Mouse (Mus musculus): ENCODE measurements around the gene Ryr2. TPM values are rescaled to one million over a fixed set of nuclear protein-coding genes. Genes with fewer than 3 reads are reported as not detected.

Ryr2 gene
- total RNA-seq, 1 experiment = 7.0 TPM

DNA sequence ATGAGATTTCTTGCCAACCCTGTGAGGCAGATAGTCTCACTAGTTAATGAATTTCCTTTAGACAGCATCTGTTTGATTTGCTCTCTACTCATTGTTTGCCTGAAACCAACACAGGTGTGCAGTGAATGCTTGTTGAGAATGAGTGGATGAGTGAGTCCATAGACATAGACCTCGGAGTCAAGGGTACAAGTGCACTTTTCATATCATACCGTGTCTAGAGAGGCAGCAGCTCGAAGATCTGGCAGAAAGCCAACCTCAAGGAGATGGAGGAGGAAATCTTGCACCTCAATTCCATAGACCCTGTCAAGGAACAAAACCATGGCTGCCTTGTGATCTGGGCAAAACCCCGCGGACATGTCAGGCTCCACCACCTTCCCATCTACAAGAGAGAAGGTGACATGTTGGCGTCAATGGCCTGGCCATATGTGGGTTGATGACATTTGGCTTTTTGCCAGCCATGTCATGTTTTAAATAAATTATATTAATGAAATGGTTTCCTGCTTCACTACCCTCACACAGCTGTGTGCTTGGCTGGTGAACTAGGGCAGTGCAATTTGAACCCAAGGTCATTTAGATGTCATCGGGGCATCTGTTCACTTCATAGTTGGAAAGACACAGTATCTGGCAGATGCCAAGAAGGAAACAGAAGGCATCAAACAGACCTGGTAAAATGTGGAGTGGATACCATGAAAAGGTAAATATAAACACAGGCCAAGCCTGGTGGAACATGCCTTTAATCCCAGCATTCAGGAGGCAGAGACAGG lies 396.9 kb downstream of the Ryr2 start:
- no peak for DNase-seq (ENCODE audit: low read depth, low spot score)
- H3K36me3 ChIP-seq (ENCODE audit: control insufficient read depth, insufficient read depth, low read length, poor library complexity, severe bottlenecking) = no peaks in the 10 kb centered on the region
- H3K4me3 ChIP-seq (ENCODE audit: insufficient read depth in 1 of 2, low read depth in 1 of 2, low read length in 2 of 2, poor library complexity in 1 of 2, severe bottlenecking in 1 of 2) = no peak overlapping the region

DNA sequence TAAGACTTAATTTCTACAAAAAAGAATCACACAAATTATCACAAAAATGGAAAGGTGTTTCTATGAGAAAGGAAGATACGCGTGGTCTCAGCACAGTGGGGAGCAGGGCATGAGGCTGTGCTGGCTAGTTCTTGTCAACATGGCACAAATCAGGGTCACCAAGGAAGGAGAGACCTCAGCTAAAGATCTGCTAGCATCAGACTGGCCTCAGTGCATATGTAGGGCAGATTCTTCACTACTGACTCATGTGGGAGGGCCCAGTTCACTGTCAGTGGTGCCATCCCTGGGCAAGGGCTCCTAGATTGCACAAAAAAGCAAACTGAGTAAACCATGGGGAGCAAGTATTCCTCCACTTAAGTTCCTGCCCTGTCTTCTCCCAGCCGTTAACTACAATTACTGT lies 405.0 kb downstream of the Ryr2 start:
- no peak overlapping the region for H3K27ac ChIP-seq (ENCODE audit: insufficient read depth, low read depth, low read length, poor library complexity, severe bottlenecking)
- H3K9me3 ChIP-seq (ENCODE audit: control insufficient read depth, insufficient read depth, low read depth, low read length) = no peaks in the 10 kb centered on the region
- no peaks in the 10 kb centered on the region for H3K4me1 ChIP-seq (ENCODE audit: control insufficient read depth in 2 of 2, insufficient read depth in 2 of 2, low read length in 2 of 2, poor library complexity in 1 of 2)
- H3K9ac ChIP-seq (ENCODE audit: insufficient read depth, low read depth, low read length, poor library complexity, severe bottlenecking) = no peak overlapping the region
- in situ Hi-C loops (cut with MboI; ENCODE audit: low sequenced_read_pairs in 2 of 2, unreplicated experiment in 2 of 2) = no loop called here
- no peaks in the 10 kb centered on the region for H3K36me3 ChIP-seq (ENCODE audit: control insufficient read depth, insufficient read depth, low read length, poor library complexity, severe bottlenecking)
- DNase-seq (ENCODE audit: low read depth, low spot score) = no peak
- no peak overlapping the region for H3K4me3 ChIP-seq (ENCODE audit: insufficient read depth in 1 of 2, low read depth in 1 of 2, low read length in 2 of 2, poor library complexity in 1 of 2, severe bottlenecking in 1 of 2)
- no peak for TF ChIP-seq CHD2 (IDR thresholded peaks at IDR 0.05; ENCODE audit: low read depth, low read length)
- no peak for TF ChIP-seq HCFC1 (IDR thresholded peaks at IDR 0.05; ENCODE audit: borderline replicate concordance, insufficient read depth, low read length)
- TF ChIP-seq ZNF384 (IDR thresholded peaks at IDR 0.05; ENCODE audit: low read depth, low read length) = no peak
- no peak for TF ChIP-seq MAFK (IDR thresholded peaks at IDR 0.05; ENCODE audit: insufficient read depth, low read depth, low read length)
- TF ChIP-seq ZC3H11A (IDR thresholded peaks at IDR 0.05; ENCODE audit: borderline replicate concordance, low read depth, low read length) = no peak

More for the DNA sequence above, 396.9 kb downstream of the Ryr2 start:
- H3K4me1 ChIP-seq (ENCODE audit: control insufficient read depth in 2 of 2, insufficient read depth in 2 of 2, low read length in 2 of 2, poor library complexity in 1 of 2) = no peaks in the 10 kb centered on the region
- in situ Hi-C loops (cut with MboI; ENCODE audit: low sequenced_read_pairs in 2 of 2, unreplicated experiment in 2 of 2) = no loop called here
- no peak overlapping the region for H3K27ac ChIP-seq (ENCODE audit: insufficient read depth, low read depth, low read length, poor library complexity, severe bottlenecking)
- TF ChIP-seq ZNF384 (IDR thresholded peaks at IDR 0.05; ENCODE audit: low read depth, low read length) (no peak), MAFK (IDR thresholded peaks at IDR 0.05; ENCODE audit: insufficient read depth, low read depth, low read length) (no peak), ZC3H11A (IDR thresholded peaks at IDR 0.05; ENCODE audit: borderline replicate concordance, low read depth, low read length) (no peak), HCFC1 (IDR thresholded peaks at IDR 0.05; ENCODE audit: borderline replicate concordance, insufficient read depth, low read length) (no peak), CHD2 (IDR thresholded peaks at IDR 0.05; ENCODE audit: low read depth, low read length) (no peak)
- H3K9me3 ChIP-seq (ENCODE audit: control insufficient read depth, insufficient read depth, low read depth, low read length) = no peaks in the 10 kb centered on the region
- no peak overlapping the region for H3K9ac ChIP-seq (ENCODE audit: insufficient read depth, low read depth, low read length, poor library complexity, severe bottlenecking)

DNA sequence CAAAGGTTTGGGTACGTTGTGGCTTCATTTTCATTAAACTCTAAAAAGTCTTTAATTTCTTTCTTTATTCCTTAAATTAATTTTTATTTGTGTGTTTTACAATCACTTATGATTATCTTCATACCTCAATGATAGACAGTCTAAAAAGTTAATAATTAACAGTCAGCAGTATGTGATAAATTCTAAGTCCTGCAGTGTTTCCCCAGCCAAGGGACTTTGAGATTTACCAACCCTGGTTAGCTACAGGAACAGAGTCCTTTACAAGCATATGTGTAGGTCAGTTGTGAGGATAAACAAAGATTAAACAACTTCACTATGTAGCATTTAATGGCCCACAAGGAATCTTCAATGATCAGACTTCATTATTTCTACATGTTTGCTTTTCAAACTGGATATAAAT lies 410.2 kb downstream of the Ryr2 start:
- H3K9me3 ChIP-seq (ENCODE audit: control insufficient read depth, insufficient read depth, low read depth, low read length) = no peaks in the 10 kb centered on the region
- H3K36me3 ChIP-seq (ENCODE audit: control insufficient read depth, insufficient read depth, low read length, poor library complexity, severe bottlenecking) = no peaks in the 10 kb centered on the region
- H3K4me1 ChIP-seq (ENCODE audit: control insufficient read depth in 2 of 2, insufficient read depth in 2 of 2, low read length in 2 of 2, poor library complexity in 1 of 2) = no peaks in the 10 kb centered on the region
- no peak overlapping the region for H3K27ac ChIP-seq (ENCODE audit: insufficient read depth, low read depth, low read length, poor library complexity, severe bottlenecking)
- in situ Hi-C loops (cut with MboI; ENCODE audit: low sequenced_read_pairs in 2 of 2, unreplicated experiment in 2 of 2) = no loop called here
- no peak for DNase-seq (ENCODE audit: low read depth, low spot score)
- no peak overlapping the region for H3K9ac ChIP-seq (ENCODE audit: insufficient read depth, low read depth, low read length, poor library complexity, severe bottlenecking)
- no peak overlapping the region for H3K4me3 ChIP-seq (ENCODE audit: insufficient read depth in 1 of 2, low read depth in 1 of 2, low read length in 2 of 2, poor library complexity in 1 of 2, severe bottlenecking in 1 of 2)
- TF ChIP-seq ZNF384 (IDR thresholded peaks at IDR 0.05; ENCODE audit: low read depth, low read length) = no peak
- TF ChIP-seq CHD2 (IDR thresholded peaks at IDR 0.05; ENCODE audit: low read depth, low read length) = no peak
- no peak for TF ChIP-seq MAFK (IDR thresholded peaks at IDR 0.05; ENCODE audit: insufficient read depth, low read depth, low read length)
- no peak for TF ChIP-seq ZC3H11A (IDR thresholded peaks at IDR 0.05; ENCODE audit: borderline replicate concordance, low read depth, low read length)
- no peak for TF ChIP-seq HCFC1 (IDR thresholded peaks at IDR 0.05; ENCODE audit: borderline replicate concordance, insufficient read depth, low read length)

DNA sequence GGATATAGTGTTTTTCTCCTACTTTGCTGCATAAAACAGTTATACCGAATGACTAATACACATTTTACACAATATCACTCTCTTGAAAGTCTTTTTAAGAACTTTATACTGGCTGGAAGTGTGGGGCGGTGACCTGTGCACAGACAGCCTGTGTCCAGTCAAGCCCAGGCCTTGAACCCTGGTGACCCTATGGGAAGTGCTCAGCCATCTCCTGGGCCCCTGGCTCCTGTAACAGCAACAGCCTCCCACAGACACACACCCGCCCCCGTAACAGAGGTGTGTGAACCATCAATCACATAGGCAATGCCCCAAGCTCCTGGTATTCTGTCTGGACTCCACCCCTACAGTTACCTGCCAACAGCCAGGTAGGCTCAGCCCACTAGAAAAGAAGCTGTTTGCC lies 424.9 kb downstream of the Ryr2 start:
- Histone ChIP-seq H3K27ac (ENCODE audit: insufficient read depth, low read depth, low read length, poor library complexity, severe bottlenecking) (no peak overlapping the region), H3K4me1 (ENCODE audit: control insufficient read depth in 2 of 2, insufficient read depth in 2 of 2, low read length in 2 of 2, poor library complexity in 1 of 2) (no peaks in the 10 kb centered on the region), H3K36me3 (ENCODE audit: control insufficient read depth, insufficient read depth, low read length, poor library complexity, severe bottlenecking) (no peaks in the 10 kb centered on the region), H3K9me3 (ENCODE audit: control insufficient read depth, insufficient read depth, low read depth, low read length) (no peaks in the 10 kb centered on the region), H3K4me3 (ENCODE audit: insufficient read depth in 1 of 2, low read depth in 1 of 2, low read length in 2 of 2, poor library complexity in 1 of 2, severe bottlenecking in 1 of 2) (no peak overlapping the region), H3K9ac (ENCODE audit: insufficient read depth, low read depth, low read length, poor library complexity, severe bottlenecking) (no peak overlapping the region)
- in situ Hi-C loops (cut with MboI; ENCODE audit: low sequenced_read_pairs in 2 of 2, unreplicated experiment in 2 of 2) = no loop called here
- DNase-seq (ENCODE audit: low read depth, low spot score) = no peak
- TF ChIP-seq MAFK (IDR thresholded peaks at IDR 0.05; ENCODE audit: insufficient read depth, low read depth, low read length) (no peak), CHD2 (IDR thresholded peaks at IDR 0.05; ENCODE audit: low read depth, low read length) (no peak), HCFC1 (IDR thresholded peaks at IDR 0.05; ENCODE audit: borderline replicate concordance, insufficient read depth, low read length) (no peak), ZNF384 (IDR thresholded peaks at IDR 0.05; ENCODE audit: low read depth, low read length) (no peak), ZC3H11A (IDR thresholded peaks at IDR 0.05; ENCODE audit: borderline replicate concordance, low read depth, low read length) (no peak)
